Mouse (Mus musculus) lung, postnatal 25 days (tissue): Measurements from ENCODE around the gene Gria2.

Experiments
- DNase-seq: peaks from one replicate; pipeline ENCODE4 v3.0.0; 2022; ENCODE audit warnings: low spot score

Gria2 gene

DNA sequence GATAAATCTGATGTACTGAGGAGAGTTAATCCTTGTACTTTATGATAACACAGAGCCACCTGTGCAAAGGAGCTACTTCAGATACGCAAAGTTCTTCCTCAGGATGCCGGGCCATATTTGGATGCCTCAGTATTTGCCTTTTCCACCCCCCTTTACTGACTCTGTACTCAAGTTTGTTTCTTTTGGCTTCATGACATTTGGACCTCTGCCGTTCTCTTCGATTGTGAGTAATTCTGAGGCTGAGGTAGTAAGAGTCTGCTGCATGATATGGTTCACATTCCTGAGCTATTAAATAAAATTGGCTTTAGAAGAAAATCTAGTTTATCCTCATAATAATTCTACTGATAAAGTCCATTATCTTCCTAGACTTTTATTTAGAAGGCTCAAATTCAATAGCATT, 26.7 kb downstream of the Gria2 start:
- DNase-seq: no peak

DNA sequence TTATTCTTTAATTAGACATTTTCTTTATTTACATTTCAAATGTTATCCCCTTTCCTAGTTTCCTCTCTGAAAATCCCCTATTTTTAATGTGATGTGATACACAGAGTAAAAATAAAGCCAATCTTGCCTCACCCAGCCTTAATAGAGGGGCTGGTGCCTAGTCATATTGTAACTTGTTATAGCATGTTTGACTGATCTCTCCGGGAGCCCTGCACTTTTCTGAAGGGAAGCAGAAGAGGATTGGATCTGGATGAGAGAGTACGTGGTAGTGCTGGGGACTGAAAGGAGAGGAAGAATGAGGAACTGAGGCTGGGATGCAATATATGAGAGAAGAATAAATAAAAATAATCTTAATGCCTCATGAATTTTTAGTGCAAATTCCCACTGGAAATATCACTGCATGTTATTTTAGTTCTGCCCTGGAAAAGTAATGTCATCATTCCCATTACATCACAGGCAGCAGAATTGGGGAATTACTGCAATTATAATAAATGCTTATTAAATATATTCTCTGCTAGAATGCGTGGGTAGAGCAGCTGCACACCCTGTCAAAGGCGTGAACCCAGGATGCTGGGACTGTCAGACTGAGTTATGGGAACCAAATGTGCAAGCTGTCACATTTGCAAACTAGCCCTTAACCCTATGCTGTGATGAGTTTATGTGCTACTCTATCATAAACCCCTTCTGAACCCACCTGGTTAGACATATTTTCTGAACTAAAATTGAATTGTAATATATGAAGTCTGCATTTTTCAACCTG, 28.4 kb downstream of the Gria2 start:
- DNase-seq: no peak

DNA sequence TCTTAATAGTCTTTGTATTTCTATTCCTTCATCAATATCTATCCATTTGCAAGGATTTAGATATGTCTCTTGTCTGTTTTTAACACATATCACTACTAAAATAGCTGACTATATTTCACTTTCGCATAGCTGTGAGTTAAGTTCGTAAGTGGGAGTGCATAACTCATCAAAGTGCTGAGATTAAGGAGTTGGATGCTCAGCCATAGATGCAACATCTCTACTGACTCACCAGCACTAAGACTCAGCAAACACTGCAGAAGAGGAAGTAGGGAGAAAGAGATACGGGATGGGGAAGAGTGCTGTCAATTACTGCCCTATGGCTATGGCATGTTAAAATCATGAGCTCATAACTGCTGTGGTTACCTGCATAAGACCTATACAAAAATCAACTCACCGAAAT, 29.4 kb downstream of the Gria2 start:
- no peak for DNase-seq

DNA sequence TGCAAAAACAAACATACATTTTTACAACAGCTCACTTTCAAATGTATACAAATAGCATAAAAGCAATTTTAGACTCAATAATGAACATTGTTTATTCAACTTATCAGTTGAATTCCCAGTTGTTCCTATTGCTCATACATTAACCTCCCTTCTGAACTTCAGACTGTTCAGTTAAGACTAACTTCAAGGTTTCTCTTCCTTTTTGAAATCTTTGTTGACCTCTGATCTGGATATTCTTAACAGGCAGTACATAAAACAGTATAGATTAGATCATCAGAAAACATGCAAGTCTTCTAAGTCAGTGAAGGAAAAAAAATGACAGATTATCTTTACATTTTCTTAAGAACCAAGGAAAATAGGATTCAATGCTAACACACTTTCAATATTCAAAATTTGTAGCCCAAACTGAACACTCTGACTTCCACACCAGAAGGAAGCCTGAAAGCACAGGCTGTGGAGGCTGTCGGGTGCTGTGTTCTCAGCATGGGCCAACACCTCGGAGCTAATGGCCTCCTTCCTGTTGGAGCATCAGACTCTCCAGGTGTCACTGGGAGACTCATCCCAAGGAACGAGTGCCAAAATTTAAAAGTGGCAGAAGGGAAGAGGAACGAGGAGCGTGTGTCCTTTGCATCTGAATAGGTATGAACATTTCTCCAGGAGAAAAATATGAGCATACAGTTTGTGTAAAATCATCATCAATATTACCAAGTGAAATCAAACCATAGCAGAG, 33.0 kb downstream of the Gria2 start:
- no peak for DNase-seq

DNA sequence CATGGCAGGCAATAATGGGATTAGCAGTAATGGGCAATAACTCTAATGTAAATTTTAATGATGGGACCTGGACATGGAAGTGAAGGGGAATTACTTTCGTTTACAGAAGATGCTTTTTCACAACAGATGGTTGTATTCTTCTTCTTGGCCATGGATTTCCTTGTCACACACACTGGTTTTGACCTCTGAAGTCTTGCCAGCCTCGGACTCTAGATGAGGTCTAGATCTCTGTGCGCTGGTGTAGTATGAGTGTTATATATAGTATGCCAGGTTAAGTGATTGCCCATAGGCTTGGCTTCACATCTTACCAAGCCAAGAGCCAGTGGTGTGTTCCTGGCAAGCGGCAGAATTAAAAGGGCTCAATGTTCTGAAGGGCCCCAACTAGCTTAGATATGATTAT, 43.7 kb downstream of the Gria2 start:
- DNase-seq: no peak

DNA sequence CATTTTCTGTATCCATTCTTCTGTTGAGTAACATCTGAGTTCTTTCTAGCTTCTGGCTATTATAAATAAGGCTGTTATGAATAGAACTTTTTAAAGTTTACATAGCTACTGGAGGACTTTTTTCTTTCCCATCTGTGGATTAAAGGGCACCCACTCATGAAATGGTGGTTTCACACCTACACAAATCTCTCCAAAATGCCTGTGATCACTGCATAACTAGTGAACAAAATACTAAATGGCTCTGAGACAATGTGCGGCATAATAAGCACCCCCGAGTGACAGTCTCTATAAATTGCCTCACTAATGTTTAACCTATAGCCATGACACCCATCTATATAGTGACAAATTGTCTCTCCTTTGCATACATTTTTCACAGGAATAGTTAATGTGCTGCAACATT, 44.3 kb downstream of the Gria2 start:
- DNase-seq: no peak

DNA sequence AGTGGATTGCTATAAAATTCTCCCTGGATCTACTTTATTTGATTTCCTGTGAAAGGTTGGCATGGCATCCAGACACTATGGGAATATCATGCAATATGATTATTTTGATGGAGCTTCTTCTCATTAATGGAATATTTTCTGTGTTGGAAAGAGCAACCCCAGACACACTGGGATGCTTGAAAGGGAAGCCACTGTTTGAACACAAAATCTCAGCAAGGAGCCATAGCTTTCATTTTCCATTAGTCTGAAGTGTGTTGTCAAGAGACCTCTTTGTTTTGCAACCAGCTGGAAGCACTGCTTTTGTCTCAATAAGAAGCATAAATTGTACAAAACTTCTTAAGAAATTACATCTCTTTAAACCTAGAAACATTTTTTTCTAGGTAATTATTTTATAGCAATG, 51.8 kb downstream of the Gria2 start:
- DNase-seq: no peak

DNA sequence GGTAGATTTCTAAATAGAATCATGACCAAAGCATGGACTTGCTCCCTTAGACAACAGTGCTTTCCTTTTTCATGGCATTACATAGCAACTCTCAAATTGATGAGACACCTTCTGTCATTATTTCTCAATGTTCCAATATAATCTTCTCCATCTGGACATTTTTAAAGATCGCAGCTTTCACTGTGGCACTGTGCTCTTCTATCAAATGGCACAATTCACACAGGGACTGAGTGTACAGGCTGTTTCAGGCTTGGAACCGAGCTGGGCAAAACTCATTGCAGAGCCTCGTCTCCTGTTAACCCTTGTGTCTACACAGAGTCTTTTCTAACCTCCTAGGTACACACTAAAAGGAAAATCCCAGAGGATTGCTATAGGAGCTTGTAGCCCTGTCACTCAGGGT, 77.4 kb downstream of the Gria2 start:
- DNase-seq: no peak

DNA sequence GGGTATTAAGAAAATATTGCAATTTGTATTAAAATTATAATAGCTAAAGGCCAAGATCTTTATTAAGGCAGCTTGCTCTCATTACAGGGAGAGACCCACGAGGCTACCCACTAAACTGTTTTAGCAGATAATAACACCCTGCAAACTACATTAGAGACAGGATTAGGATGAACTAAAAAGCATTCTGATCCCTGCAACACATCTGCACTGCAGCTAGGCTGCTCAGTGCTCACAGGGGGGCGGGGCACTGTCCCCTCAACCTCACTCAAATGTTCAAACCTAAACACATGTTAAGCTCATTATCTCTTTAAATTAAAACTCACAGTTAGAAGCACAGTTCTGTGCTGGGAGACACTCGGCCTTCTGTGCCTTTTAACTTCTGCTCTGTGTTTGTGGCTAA, 89.5 kb downstream of the Gria2 start:
- DNase-seq: no peak

DNA sequence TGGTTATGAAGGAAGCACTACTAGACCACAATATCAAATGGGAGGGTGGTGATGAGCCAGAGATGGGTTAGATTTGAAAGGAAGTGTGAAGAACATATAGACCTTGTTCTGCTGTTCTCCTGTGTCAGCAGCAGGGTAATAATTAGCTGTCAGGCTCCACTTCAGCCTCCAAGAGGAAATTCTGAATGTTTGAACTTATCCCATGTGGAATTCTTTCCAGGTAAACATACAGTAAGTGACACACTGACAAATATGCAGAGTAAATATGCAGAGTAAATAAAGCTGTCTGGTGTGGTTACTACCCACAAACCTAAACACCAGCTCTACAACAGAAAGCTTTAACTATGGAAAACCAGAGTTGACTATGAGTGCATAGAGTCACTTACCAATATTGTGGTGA, 93.6 kb downstream of the Gria2 start:
- no peak for DNase-seq

DNA sequence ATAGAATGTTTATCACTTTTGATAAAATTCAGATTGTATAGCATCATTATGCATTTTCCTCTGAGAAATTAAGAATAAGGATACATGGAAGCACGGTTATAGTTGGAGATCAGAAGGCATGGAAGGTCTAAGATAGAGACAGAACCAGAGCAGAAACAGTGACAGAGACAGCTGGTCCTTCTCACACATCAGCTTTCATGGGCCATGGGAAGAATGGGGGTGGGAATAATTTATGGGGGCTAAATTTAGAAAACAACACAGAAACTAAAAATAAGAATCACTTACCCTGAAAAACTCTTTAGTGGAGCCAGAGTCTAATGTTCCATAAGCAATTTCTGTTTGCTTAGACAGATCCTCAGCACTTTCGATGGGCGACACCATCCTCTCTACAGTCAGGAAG, 100.5 kb downstream of the Gria2 start:
- DNase-seq: peak; percentile 14

DNA sequence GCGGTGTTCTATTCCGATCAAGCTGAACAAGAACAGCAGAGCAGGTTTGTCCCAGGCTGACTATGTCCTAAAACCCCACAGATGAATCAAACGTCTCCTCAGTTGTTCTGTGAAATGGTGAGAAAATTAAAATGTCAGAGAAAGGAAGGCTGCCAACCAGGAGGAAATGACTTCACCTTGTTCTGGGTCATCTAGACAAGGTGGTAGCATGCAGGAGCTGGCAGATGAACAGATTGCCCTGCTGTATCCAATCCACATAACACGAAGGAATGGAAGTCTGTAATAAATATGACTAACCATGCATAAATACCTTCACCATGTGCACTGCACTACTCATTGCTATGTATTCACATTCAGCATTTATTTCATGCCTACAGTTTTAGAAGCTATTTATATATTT, 105.1 kb downstream of the Gria2 start:
- no peak for DNase-seq

DNA sequence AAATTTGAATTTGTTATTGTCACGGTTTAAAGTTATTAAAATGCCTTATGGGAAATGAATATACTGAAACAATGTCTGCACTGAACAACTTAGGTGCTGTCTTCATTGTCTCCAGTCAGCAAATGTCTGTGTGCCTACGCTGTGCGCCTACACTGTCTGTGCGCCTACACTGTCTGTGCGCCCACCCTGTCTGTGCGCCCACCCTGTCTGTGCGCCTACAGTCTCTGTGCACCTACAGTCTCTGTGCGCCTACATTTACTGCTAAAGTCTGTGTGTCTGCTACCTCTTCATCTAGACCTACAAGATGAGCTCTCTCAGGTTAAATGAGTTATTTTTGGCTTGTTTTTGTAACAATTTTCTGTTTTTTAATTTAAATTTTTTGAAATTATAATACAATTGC, 107.7 kb downstream of the Gria2 start:
- DNase-seq: no peak

DNA sequence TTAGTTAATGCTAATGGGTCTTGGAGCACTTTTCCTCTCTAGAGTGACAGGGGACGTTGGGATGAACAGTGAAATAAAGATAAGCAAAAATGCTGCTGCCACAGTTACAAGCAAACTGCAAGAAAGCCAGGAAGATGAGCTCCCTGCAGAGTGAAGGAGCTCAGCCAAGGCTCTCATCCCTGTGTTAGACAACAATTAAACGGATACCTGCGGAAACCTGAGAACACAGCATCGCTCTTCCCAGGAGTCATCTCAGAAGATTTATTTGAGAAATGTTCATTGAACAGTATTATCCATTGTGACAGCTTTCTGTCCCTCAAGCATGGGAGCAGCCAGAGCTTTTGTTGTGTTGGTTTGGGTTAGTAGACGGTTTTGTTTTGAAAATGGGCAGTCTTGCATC, 137.5 kb downstream of the Gria2 start:
- no peak for DNase-seq

DNA sequence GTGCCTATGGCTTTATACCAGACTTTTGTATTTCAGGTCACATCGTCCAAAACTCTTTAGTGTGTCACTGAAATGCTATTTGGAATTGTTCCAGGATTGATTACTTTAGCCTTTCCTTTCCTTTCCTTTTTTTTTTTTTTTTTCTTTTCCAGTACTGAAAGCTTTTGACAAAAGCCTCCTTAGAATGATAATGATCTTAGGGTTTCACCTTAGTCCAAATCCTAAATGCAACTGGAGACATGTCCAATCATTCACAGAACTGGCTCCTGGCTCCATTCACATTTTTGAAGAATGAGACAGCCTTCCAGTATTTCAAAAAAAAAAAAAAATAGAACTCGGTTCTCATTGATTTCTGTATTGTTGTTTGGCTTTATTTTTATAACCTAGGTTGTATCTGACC, 139.3 kb downstream of the Gria2 start:
- no peak for DNase-seq

DNA sequence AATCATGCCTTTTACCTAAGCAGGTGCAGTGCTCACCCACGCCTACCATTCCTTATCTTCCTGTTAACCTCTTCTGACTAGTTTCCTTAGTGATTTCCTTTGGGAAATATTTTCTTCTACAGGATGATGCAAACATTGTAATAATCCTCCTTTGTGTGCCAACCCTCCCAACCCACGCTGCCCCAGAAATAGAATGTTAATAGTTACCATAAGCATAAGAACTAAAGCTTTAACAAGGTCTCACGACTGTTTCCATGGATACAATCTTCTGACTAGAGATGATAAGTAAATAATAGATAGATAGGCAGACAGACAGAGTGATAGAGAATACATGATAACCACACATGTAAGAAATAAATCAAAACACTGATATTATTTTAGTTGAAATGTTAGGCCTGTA, 140.8 kb downstream of the Gria2 start:
- no peak for DNase-seq

DNA sequence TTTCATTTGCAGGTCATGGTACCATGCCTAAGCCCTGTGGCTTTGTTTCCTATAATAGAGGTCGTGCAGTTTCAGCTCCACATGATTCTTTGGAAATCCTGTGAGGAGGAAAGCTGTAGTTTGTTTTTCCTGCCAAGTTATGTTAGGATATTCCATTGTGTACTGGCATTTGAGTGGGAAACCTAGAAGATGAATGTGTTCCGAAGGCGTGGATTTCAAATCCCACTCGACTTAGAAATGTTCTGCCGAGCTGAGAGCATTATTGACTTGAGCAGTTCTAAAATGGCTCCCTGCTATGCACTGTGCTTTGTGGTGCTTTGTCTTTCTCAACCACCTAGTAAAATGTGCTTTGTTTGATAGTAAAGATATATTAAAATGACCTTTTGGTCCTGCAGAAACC, 150.4 kb downstream of the Gria2 start:
- DNase-seq: no peak
